Comparison of ENCODE assay signal across 8 mouse cellular contexts in genomic region chr5:92277437-92278394, GRCm38 (mm10). TPM values are rescaled to one million over a fixed set of nuclear protein-coding genes. Genes with fewer than 3 reads are reported as not detected.
DNase-seq lines count a peak whose midpoint lies in the region; ATAC-seq and TF ChIP-seq lines count a peak whose summit lies in the region.

Gene Naaa, minus strand, starts transcription at chr5:92278170.

- H3K4me1 ChIP-seq in embryonic facial prominence, embryonic 13.5 days: peaks cover 12% of the 10 kb centered on the region
- H3K4me1 ChIP-seq in kidney, adult 2 months (ENCODE audit: control insufficient read depth, insufficient read depth, low read length): no peaks in the 10 kb centered on the region; the same call in 1 of the 2 replicates
- H3K4me1 ChIP-seq in limb, embryonic 12.5 days (replicated peaks): 0 out of 2 replicates have a peak, but pooled peaks cover 6% of the 10 kb centered on the region
- peaks cover 9% of the 10 kb centered on the region for H3K4me1 ChIP-seq in midbrain, embryonic 15.5 days
- peaks cover 15% of the 10 kb centered on the region; the same call in 1 of the 2 replicates for H3K4me1 ChIP-seq in spleen, adult 2 months (ENCODE audit: control insufficient read depth, insufficient read depth, insufficient read length)

- TF ChIP-seq CTCF in kidney, adult 2 months (conservative IDR thresholded peaks at IDR 0.05; ENCODE audit: insufficient read depth, insufficient read length, low read depth, low read length): peak; percentile 61
- peak; percentile 43; the same call in 1 of the 2 replicates for TF ChIP-seq CTCF in spleen, adult 2 months (IDR thresholded peaks at IDR 0.05; ENCODE audit: extremely low read depth, insufficient read depth, insufficient read length, insufficient replicate concordance)

- H3K36me3 ChIP-seq in embryonic facial prominence, embryonic 13.5 days: no peaks in the 10 kb centered on the region
- no peaks in the 10 kb centered on the region for H3K36me3 ChIP-seq in kidney, adult 2 months (ENCODE audit: control insufficient read depth, insufficient read depth, low read length)
- no peaks in the 10 kb centered on the region for H3K36me3 ChIP-seq in limb, embryonic 12.5 days
- no peaks in the 10 kb centered on the region for H3K36me3 ChIP-seq in midbrain, embryonic 15.5 days (replicated peaks)
- H3K36me3 ChIP-seq in spleen, adult 2 months (ENCODE audit: control insufficient read depth, insufficient read depth, low read length): no peaks in the 10 kb centered on the region

- 3% methylated on average over 53 of the region's 54 CpGs for WGBS in embryonic facial prominence, embryonic 13.5 days
- 3% methylated on average over 54 of the region's 54 CpGs for whole genome bisulfite sequencing in kidney, adult 2 months
- WGBS in limb, embryonic 12.5 days: 3% methylated on average over 54 of the region's 54 CpGs
- WGBS in midbrain, embryonic 15.5 days: 3% methylated on average over 54 of the region's 54 CpGs
- WGBS in spleen, adult 2 months: 2% methylated on average over 54 of the region's 54 CpGs

- ATAC-seq in embryonic facial prominence, embryonic 13.5 days (ENCODE audit: insufficient number of reproducible peaks, insufficient read depth, low FRiP score, low TSS enrichment, low read depth): peak; percentile 82
- ATAC-seq in limb, embryonic 12.5 days (ENCODE audit: insufficient number of reproducible peaks, insufficient read depth, low FRiP score, low TSS enrichment, low read depth): peak; percentile 86
- ATAC-seq in midbrain, embryonic 15.5 days (replicated peaks): peak; percentile 91

- peak within 1 kb of the TSS; percentile 70 for H3K9ac ChIP-seq in embryonic facial prominence, embryonic 13.5 days
- H3K9ac ChIP-seq in limb, embryonic 12.5 days (replicated peaks): peak within 1 kb of the TSS; percentile 66
- H3K9ac ChIP-seq in midbrain, embryonic 15.5 days: peak within 1 kb of the TSS; percentile 52

- DNase-seq in 3134 (ENCODE audit: extremely low read depth, insufficient read length, low spot score): peak; percentile 89
- DNase-seq in adrenal gland, postnatal 36 days: peak; percentile 93
- DNase-seq in heart, adult 18-20 months: peak; percentile 92 to 95
- DNase-seq in kidney, adult 2 months: peak; percentile 95
- DNase-seq in spleen, adult 2 months (ENCODE audit: low read depth in 1 of 2, low spot score in 2 of 2): peak; percentile 78 to 87

- H3K27ac ChIP-seq in embryonic facial prominence, embryonic 13.5 days: no peak within 1 kb of the TSS; the same call in 1 of the 2 replicates
- H3K27ac ChIP-seq in kidney, adult 2 months (ENCODE audit: insufficient read depth, low read depth, low read length): peak within 1 kb of the TSS; percentile 79
- peak within 1 kb of the TSS; percentile 46; the same call in 1 of the 2 replicates for H3K27ac ChIP-seq in limb, embryonic 12.5 days
- H3K27ac ChIP-seq in midbrain, embryonic 15.5 days: peak within 1 kb of the TSS; percentile 61
- H3K27ac ChIP-seq in spleen, adult 2 months (ENCODE audit: insufficient read depth, low read length): peak within 1 kb of the TSS; percentile 92

- H3K27me3 ChIP-seq in embryonic facial prominence, embryonic 13.5 days: peaks cover 14% of the 10 kb centered on the region; the same call in 1 of the 2 replicates
- no peaks in the 10 kb centered on the region for H3K27me3 ChIP-seq in kidney, adult 2 months (replicated peaks; ENCODE audit: control insufficient read depth, insufficient read depth, low read length)
- H3K27me3 ChIP-seq in limb, embryonic 12.5 days: no peaks in the 10 kb centered on the region
- H3K27me3 ChIP-seq in midbrain, embryonic 15.5 days (replicated peaks): no peaks in the 10 kb centered on the region
- no peaks in the 10 kb centered on the region for H3K27me3 ChIP-seq in spleen, adult 2 months (ENCODE audit: control insufficient read depth, insufficient read depth, low read length)

- peak; percentile 34 for TF ChIP-seq POLR2A in kidney, adult 2 months (IDR thresholded peaks at IDR 0.05; ENCODE audit: low read depth, low read length)
- TF ChIP-seq POLR2A in spleen, adult 2 months (IDR thresholded peaks at IDR 0.05; ENCODE audit: low read depth, low read length): peak; percentile 49

- H3K9me3 ChIP-seq in embryonic facial prominence, embryonic 13.5 days: no peaks in the 10 kb centered on the region
- no peaks in the 10 kb centered on the region for H3K9me3 ChIP-seq in limb, embryonic 12.5 days
- no peaks in the 10 kb centered on the region for H3K9me3 ChIP-seq in midbrain, embryonic 15.5 days

- peak within 1 kb of the TSS; percentile 96 for H3K4me2 ChIP-seq in embryonic facial prominence, embryonic 13.5 days
- H3K4me2 ChIP-seq in limb, embryonic 12.5 days: peak within 1 kb of the TSS; percentile 89
- peak within 1 kb of the TSS; percentile 88 for H3K4me2 ChIP-seq in midbrain, embryonic 15.5 days

- peak within 1 kb of the TSS; percentile 70 for H3K4me3 ChIP-seq in embryonic facial prominence, embryonic 13.5 days
- H3K4me3 ChIP-seq in kidney, adult 2 months (ENCODE audit: insufficient read depth, low read depth, low read length): peak within 1 kb of the TSS; percentile 91
- H3K4me3 ChIP-seq in limb, embryonic 12.5 days (replicated peaks): peak within 1 kb of the TSS; percentile 64
- H3K4me3 ChIP-seq in midbrain, embryonic 15.5 days: peak within 1 kb of the TSS; percentile 56
- peak within 1 kb of the TSS; percentile 88 for H3K4me3 ChIP-seq in spleen, adult 2 months (ENCODE audit: extremely low read depth, insufficient read depth, insufficient read length)

RNA-seq across cellular contexts. Expression of gene Naaa, which starts in this region (rescaled TPM):
- 10 to 100 TPM; 17.5 to 19.6 TPM for total RNA-seq in adrenal gland, postnatal 36 days (2021)
- polyA plus RNA-seq in embryonic facial prominence, embryonic 13.5 days (2015; fragmentation: Nextera tagmentation; extraction: Ambion mirVana): 8.7 and 10.2 TPM in 2 replicates
- total RNA-seq in heart, adult 18-20 months (2021): 10 to 100 TPM; 16.0 to 22.9 TPM
- polyA plus RNA-seq in kidney, adult 2 months (2012; rRNA removed): 21.8 and 26.7 TPM in 2 replicates
- 4.8 and 6.0 TPM in 2 replicates for polyA plus RNA-seq in limb, embryonic 12.5 days (2016; fragmentation: Nextera tagmentation; extraction: Ambion mirVana)
- polyA plus RNA-seq in midbrain, embryonic 15.5 days (2015; fragmentation: Nextera tagmentation; extraction: Ambion mirVana): 16.4 and 17.7 TPM in 2 replicates
- 65.5 and 74.4 TPM in 2 replicates for polyA plus RNA-seq in spleen, adult 2 months (2012; rRNA removed)
